ENCODE assay signal across 8 mouse cellular contexts in the genomic region with DNA sequence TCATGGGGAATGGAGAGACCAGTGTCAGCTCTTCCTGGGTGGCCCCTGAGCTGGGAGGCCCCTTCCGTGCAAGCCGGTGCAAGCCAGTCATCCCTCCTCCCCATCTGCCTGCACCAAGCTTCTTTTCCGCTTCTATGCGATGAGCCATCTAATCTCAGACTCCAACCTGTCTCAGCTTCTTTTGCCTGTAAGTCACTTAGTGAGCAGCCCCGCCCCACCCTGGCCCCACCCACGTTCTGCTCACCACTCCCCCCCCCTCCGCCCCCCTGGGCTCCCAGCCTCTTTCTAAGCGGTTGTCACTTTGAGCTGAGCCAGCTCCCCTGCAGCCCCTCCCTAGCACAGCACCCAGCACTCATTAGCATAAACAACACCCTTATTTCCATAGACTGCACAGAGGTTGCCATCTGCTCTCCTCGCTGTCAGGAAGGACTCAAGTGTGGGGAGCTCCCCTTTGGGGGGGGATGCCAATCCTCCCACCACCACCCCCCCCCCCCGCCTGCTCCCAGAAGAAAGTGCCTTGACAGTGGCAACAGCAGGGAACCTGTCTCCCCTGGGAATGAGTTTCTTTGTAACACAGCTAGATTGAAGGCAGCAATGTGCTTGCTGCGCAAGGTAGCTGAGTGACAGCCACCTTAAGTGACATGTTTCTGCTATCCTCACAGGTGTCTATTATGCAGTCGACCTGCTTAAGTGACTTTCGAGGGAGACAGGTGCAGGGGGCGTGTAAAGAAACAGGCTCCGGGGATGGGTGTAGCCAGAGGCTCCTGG.
A peak's percentile ranks its signal among the peaks of the same experiment; 100 is the strongest.
DNase-seq lines count a peak whose midpoint lies in the region; ATAC-seq lines count a peak whose summit lies in the region.
"Had no signal": no experiment of that assay in that cellular context is flagged by ENCODE, and none has a peak within 500 bp of the region (broad histone marks: within the 10 kb centered on the region; RNA-seq: fewer than 3 reads in every experiment).

No protein-coding gene starts in this region.

- H3K4me3 ChIP-seq in hindbrain, embryonic 10.5 days, result no peak overlapping the region
- H3K4me3 ChIP-seq in midbrain, embryonic 16.5 days (ENCODE audit: low read depth, low read length), result no peak overlapping the region
- H3K4me3 ChIP-seq: liver, embryonic 13.5 days had no signal

- WGBS in hindbrain, embryonic 10.5 days, result 11% methylated on average over 15 of the region's 15 CpGs
- 13% methylated on average over 15 of the region's 15 CpGs for WGBS in midbrain, embryonic 16.5 days

- peaks cover 38% of the 10 kb centered on the region for H3K27me3 ChIP-seq in hindbrain, embryonic 10.5 days (ENCODE audit: insufficient read depth, poor library complexity, severe bottlenecking)
- no peaks in the 10 kb centered on the region for H3K27me3 ChIP-seq in midbrain, embryonic 16.5 days (ENCODE audit: control insufficient read depth, insufficient read depth, low read depth, low read length)

- no peak overlapping the region for H3K9ac ChIP-seq in midbrain, embryonic 16.5 days (ENCODE audit: low read depth, low read length)
- H3K9ac ChIP-seq: liver, embryonic 13.5 days had no signal

- no peaks in the 10 kb centered on the region for H3K36me3 ChIP-seq in hindbrain, embryonic 10.5 days
- H3K36me3 ChIP-seq in midbrain, embryonic 16.5 days (ENCODE audit: control insufficient read depth, insufficient read depth, low read length), result peaks cover 4% of the 10 kb centered on the region; the same call in 1 of the 2 replicates
- H3K36me3 ChIP-seq: liver, embryonic 13.5 days had no signal

- H3K27ac ChIP-seq in hindbrain, embryonic 10.5 days, result no peak overlapping the region; the same call in 1 of the 2 replicates
- peak overlapping the region; percentile 36; the same call in 1 of the 2 replicates for H3K27ac ChIP-seq in midbrain, embryonic 16.5 days (ENCODE audit: low read length)
- H3K27ac ChIP-seq: liver, embryonic 13.5 days had no signal

- DNase-seq in ES-CJ7 (ENCODE audit: low read depth, low spot score), result peak; percentile 82
- peak; percentile 89 for DNase-seq in ZHBTc4 (ENCODE audit: low read depth, low spot score)
- DNase-seq in hindbrain, embryonic 10.5 days (ENCODE audit: low spot score), result peak; percentile 42
- DNase-seq in Muller cell, postnatal 12 days (ENCODE audit: inconsistent ontology term), result no peak
- no peak for DNase-seq in cerebellum, adult 9-11 months
- DNase-seq: liver, embryonic 13.5 days had no signal

- H3K4me2 ChIP-seq in midbrain, embryonic 16.5 days (ENCODE audit: low read length), result no peak overlapping the region
- H3K4me2 ChIP-seq: liver, embryonic 13.5 days had no signal

- H3K4me1 ChIP-seq in hindbrain, embryonic 10.5 days (replicated peaks), result peaks cover 25% of the 10 kb centered on the region
- peaks cover 14% of the 10 kb centered on the region for H3K4me1 ChIP-seq in midbrain, embryonic 16.5 days (ENCODE audit: control insufficient read depth, insufficient read depth, low read length)

- peaks cover 11% of the 10 kb centered on the region for H3K9me3 ChIP-seq in hindbrain, embryonic 10.5 days
- H3K9me3 ChIP-seq in midbrain, embryonic 16.5 days (replicated peaks; ENCODE audit: control insufficient read depth, low read length, poor library complexity, severe bottlenecking), result no peaks in the 10 kb centered on the region

- ATAC-seq in midbrain, embryonic 16.5 days, result peak; percentile 88
- ATAC-seq in erythroblast, adult 5-6 weeks (replicated peaks; ENCODE audit: low FRiP score, poor library complexity, severe bottlenecking), result no peak

Comparison
In these comparisons a context has a peak if more than half of its experiments do, and no peak if none do; other contexts are left out.
1. DNase-seq: peak in ES-CJ7 (single experiment), ZHBTc4 (single experiment) and hindbrain, embryonic 10.5 days (single experiment); none in Muller cell, postnatal 12 days (single experiment) and cerebellum, adult 9-11 months (single experiment).